Mouse (Mus musculus): Measurements from ENCODE around the gene Plekha1. TPM values are rescaled to one million over a fixed set of nuclear protein-coding genes. Genes with fewer than 3 reads are reported as not detected.

The Plekha1 gene
- total and polyA plus RNA-seq, 3 experiments, result 0.23 to 8.3 (median 0.36) TPM

GRCm38 (mm10) chr7:130914693-130915363 is 49.3 kb downstream of the Plekha1 start (continued):
- no peak for TF ChIP-seq GABPA (IDR thresholded peaks at IDR 0.05; ENCODE audit: insufficient replicate concordance, low read depth, low read length)
- TF ChIP-seq JUN (IDR thresholded peaks at IDR 0.05; ENCODE audit: insufficient read depth, low read depth, low read length), result no peak
- no peak for TF ChIP-seq ETS1 (conservative IDR thresholded peaks at IDR 0.05; ENCODE audit: low read depth, low read length)
- TF ChIP-seq MAX (IDR thresholded peaks at IDR 0.05; ENCODE audit: low read length), result no peak
- peak; percentile 94 for TF ChIP-seq RAD21 (IDR thresholded peaks at IDR 0.05; ENCODE audit: low read depth, low read length)
- TF ChIP-seq POLR2A (IDR thresholded peaks at IDR 0.05; ENCODE audit: low read depth, low read length), result no peak
- TF ChIP-seq TBP (conservative IDR thresholded peaks at IDR 0.05; ENCODE audit: low read depth, low read length), result no peak
- TF ChIP-seq BHLHE40 (IDR thresholded peaks at IDR 0.05; ENCODE audit: low read depth, low read length), result no peak
- no peak for TF ChIP-seq E2F4 (IDR thresholded peaks at IDR 0.05; ENCODE audit: insufficient replicate concordance, low read depth, low read length)

DNA sequence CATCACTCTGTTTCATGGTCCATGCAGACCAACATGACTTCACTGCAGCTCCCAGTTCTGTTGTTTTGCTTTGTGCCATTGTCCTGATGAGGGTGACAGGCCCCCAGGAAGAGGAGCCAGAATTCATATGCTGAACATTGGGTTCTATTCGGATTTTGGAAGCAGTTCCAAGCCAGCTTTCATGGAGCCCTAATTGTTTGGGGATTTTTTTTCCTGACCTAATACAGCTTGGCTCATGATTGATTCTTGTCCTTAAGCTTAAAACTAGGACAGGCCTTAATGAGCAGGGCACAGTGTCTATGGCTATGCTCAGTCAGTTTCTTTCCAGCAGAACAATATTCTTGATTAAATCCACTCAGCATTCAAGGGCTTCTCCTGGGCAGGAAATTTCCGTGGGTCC is 52.7 kb downstream of the Plekha1 start:
- no peak overlapping the region for H3K4me2 ChIP-seq (ENCODE audit: insufficient read depth, low read depth, poor library complexity, severe bottlenecking)
- dilution Hi-C loops (cut with MboI; ENCODE audit: extremely low pct_ligation_motif_present, extremely low pct_unique_long_range_greater_than_20kb, low sequenced_read_pairs) (no loop called here), in situ Hi-C loops (cut with MboI; ENCODE audit: low pct_ligation_motif_present, low pct_unique_long_range_greater_than_20kb, low sequenced_read_pairs) (no loop called here)
- no peak overlapping the region for H3K4me3 ChIP-seq (replicated peaks in 1 of 3; ENCODE audit: low read depth in 2 of 3, low read length in 2 of 3, poor library complexity in 1 of 3)
- DNase-seq (ENCODE audit: extremely low read depth), result no peak
- no peak overlapping the region for H3K27ac ChIP-seq (ENCODE audit: insufficient read depth, low read depth)
- no peaks in the 10 kb centered on the region for H3K4me1 ChIP-seq (ENCODE audit: control insufficient read depth in 1 of 2, insufficient read depth in 2 of 2)
- H3K79me2 ChIP-seq (replicated peaks; ENCODE audit: control insufficient read depth, extremely low read depth, insufficient read depth, poor library complexity, severe bottlenecking), result no peaks in the 10 kb centered on the region
- peaks cover 69% of the 10 kb centered on the region for H3K27me3 ChIP-seq (replicated peaks)
- TF ChIP-seq SMC3 (IDR thresholded peaks at IDR 0.05; ENCODE audit: low read depth, low read length) (no peak), MAFK (IDR thresholded peaks at IDR 0.05; ENCODE audit: insufficient replicate concordance, low read length) (no peak), BHLHE40 (IDR thresholded peaks at IDR 0.05; ENCODE audit: low read depth, low read length) (no peak), USF2 (conservative IDR thresholded peaks at IDR 0.05; ENCODE audit: low read depth, low read length) (no peak), ZMIZ1 (IDR thresholded peaks at IDR 0.05; ENCODE audit: low read depth, low read length) (no peak), E2F4 (IDR thresholded peaks at IDR 0.05; ENCODE audit: insufficient replicate concordance, low read depth, low read length) (no peak), JUND (conservative IDR thresholded peaks at IDR 0.05; ENCODE audit: low read depth, low read length) (no peak), MAZ (IDR thresholded peaks at IDR 0.05; ENCODE audit: low read depth, low read length) (no peak), MAX (IDR thresholded peaks at IDR 0.05; ENCODE audit: low read length) (no peak), IRF4 (IDR thresholded peaks at IDR 0.05; ENCODE audit: low read depth, low read length) (no peak), UBTF (IDR thresholded peaks at IDR 0.05; ENCODE audit: low read depth, low read length) (no peak)
- H3K36me3 ChIP-seq (replicated peaks in 1 of 2; ENCODE audit: control insufficient read depth in 1 of 2, insufficient read depth in 1 of 2, low read length in 1 of 2), result no peaks in the 10 kb centered on the region
- H3K9me3 ChIP-seq (replicated peaks; ENCODE audit: low read length), result peaks cover 3% of the 10 kb centered on the region
- H3K9ac ChIP-seq (ENCODE audit: insufficient read depth, low read depth), result no peak overlapping the region
